Mouse (Mus musculus) hematopoietic stem cell, adult 5-6 weeks (primary cell): ENCODE data around the gene Tmem179b. TPM values are rescaled to one million over a fixed set of nuclear protein-coding genes. Genes with fewer than 3 reads are reported as not detected.
A peak's percentile ranks its signal among the peaks of the same experiment; 100 is the strongest.

Experiments
- ATAC-seq, 2 experiments: fragments of 125-278 bp in 1 of 2; replicated peaks in 1 of 2; 2 replicates each; pipeline ENCODE4 v1.8.0; 2016 to 2017; ENCODE audit warnings: inconsistent platforms in 2 of 2, mild to moderate bottlenecking in 2 of 2, moderate number of reproducible peaks in 2 of 2, low read depth in 1 of 2, moderate TSS enrichment in 1 of 2; ENCODE audit not compliant: low FRiP score in 2 of 2, poor library complexity in 2 of 2, severe bottlenecking in 2 of 2, insufficient read depth in 1 of 2, low TSS enrichment in 1 of 2
- total RNA-seq: library from RNA; stranded (forward); fragments of 172-1452, 232-1000 nt; gene quantifications from 2 replicates; pipeline ENCODE4 v1.2.3, GENCODE M21; 2017

Tmem179b gene
- total RNA-seq, 1 experiment from 2014 or later = 65.5 TPM

DNA sequence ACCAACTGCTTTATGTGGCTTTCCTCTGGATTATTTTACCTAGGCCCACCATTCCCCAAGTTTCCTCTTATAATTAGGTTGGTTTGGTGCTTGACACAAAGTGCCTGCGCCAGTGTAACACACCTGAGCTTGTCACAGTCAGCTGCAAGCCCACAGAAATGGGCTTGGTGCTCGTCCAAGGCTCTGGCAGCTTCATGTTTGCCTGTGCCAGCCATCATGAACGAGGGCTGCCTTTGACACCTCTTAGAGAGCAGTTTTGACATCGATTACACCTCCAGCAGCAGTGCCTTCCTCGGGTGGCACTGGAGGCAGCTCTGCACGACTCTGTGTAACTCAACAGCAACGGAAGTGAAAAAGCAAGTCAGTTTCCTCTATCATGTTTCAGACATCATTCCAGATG is 15.9 kb upstream of the Tmem179b start:
- no peak for ATAC-seq

GRCm38 (mm10) chr19:8789171-8789570 is 14.9 kb upstream of the Tmem179b start:
- ATAC-seq = no peak

GRCm38 (mm10) chr19:8788521-8788920 is 14.3 kb upstream of the Tmem179b start:
- ATAC-seq = no peak

GRCm38 (mm10) chr19:8786008-8786781 is 11.9 kb upstream of the Tmem179b start, which contains the start of gene Taf6l:
TSS of gene Taf6l (minus strand) at chr19:8786417.
- peak; percentile 98 to 99 for ATAC-seq

DNA sequence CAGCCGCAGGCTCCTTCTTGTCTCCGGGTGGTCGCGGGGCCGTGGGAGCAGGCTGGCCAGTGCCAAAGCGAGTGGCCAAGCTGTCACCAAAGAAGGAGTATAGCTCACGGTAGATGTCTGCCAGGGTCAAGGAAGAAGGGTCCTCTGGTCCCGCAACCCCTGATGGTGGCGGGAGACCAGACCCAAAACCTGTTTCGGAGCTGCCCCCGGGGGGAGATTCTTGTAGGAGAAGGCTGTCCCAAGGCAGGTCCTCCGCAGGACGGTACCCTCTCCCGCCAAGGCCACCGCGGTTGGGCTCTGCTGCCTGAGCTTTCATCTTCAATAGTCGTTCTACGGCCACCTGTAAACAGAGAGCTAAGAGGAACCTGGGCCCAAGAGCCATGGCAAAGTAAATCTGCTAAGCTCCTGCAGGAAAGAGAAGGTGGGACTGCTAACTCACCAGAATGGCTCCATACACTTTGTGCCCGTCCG is 719 bp upstream of the Tmem179b start:
- no peak for ATAC-seq

DNA sequence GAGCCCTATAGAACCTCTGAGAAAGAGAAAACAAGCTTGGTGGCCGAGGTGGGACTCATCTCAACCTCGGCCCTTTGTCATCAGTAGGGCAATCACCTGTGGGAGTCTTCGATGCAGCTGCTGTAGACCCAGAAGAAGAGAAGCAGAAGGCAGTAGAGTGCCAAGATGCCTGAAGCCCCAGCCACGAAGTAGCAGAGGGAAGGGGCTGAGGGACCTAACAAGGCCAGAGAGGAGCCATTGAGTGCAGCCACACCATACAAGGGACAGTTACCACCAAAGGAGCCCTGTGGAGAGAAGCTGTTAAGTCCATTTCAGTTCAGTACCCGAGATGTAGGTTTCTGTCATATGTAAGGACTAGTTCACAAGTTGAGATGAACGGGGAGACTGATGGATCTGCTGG is 858 bp downstream of the Tmem179b start:
- no peak for ATAC-seq

DNA sequence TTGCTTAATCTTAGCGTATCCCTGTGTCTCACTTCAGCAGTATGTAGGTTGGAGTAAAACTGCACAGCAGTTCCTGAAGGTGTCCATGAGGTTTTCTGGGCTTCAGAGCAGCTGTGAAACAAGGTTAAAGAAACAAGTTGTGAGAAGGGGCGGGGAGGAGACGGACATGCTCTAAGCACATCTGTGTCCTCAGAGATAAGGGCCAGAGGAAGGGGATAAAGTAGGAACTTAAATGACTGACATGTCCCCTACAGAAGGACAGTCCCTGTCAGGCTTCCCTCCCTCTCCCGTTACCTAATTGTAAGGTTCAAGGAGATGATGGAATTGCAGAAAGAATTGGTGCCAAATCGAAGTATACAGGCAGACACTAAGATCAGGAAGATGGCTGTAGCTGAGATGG is 1.3 kb downstream of the Tmem179b start:
- ATAC-seq = no peak

DNA sequence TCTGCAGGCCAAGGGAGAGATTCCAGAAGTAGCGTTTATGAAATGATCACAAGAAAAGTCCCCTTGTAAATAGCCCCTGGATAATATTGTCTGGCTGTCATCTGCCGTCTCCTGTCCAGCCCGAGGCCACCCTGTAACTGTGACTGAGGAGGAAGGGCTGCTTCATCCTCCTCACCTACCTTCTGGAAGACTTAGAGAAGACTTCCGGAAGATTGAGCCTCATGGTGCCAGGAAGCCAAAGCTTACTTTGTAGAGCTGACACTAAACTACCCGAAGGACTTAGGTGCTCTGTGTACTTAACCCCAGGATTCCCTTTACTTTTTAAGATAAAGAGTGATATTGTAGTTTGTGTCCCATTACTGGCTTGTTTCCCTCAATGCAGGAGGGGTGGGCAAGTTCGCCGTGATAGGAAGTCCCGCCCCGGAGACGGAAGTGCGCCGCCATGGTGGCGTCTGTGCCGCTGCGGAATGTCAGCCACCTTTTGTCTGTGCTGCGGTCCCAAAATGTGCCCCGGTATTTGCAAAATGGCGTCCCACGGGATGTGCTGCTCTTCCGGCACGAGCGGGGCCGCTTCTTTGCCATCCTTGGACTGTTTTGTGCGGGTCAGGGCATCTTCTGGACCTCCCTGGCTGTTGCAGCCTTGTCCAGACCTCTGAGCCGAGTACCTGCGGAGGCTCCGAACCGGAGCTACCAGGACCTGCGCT is 3.5 kb downstream of the Tmem179b start, which contains the start of gene Tmem223:
Tmem223 (plus strand) TSS at position 430 of the 704 bp plus-strand sequence.
- ATAC-seq = peak; percentile 55 to 70

- ATAC-seq = no peak
These were observed 8.7 kb downstream of the Tmem179b start for GRCm38 (mm10) chr19:8765562-8765961.

- ATAC-seq = no peak
These were observed 11.0 kb downstream of the Tmem179b start for GRCm38 (mm10) chr19:8763276-8763675.

- ATAC-seq = no peak
These were observed 13.5 kb downstream of the Tmem179b start for GRCm38 (mm10) chr19:8760757-8761156.

GRCm38 (mm10) chr19:8758899-8759298 is 15.4 kb downstream of the Tmem179b start:
- no peak for ATAC-seq

DNA sequence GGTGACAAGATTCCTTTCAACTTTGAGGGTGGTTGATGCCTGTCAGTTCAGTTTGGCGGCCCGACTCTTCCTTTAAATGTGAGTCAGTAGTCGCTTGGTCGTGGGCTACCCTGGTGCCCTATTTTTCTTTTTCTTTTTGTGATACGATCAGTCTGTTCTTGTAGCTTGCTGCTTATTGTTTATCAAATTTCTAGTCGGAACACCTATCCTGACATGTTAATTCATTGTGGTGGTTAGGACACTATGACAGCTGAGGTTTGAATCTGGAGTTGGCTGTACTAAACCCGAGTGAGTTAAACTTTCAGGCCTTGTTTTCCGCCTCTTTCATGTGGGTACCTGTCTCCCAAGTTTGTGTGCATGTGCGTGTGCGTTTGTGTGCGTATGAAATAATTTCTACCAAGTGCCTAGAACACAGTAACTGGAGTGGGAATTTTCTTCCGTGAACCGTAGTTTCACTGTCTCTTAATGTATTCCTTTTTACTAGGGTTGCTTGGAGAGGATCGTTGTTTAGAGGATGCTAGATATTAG is 16.7 kb downstream of the Tmem179b start:
- no peak for ATAC-seq

DNA sequence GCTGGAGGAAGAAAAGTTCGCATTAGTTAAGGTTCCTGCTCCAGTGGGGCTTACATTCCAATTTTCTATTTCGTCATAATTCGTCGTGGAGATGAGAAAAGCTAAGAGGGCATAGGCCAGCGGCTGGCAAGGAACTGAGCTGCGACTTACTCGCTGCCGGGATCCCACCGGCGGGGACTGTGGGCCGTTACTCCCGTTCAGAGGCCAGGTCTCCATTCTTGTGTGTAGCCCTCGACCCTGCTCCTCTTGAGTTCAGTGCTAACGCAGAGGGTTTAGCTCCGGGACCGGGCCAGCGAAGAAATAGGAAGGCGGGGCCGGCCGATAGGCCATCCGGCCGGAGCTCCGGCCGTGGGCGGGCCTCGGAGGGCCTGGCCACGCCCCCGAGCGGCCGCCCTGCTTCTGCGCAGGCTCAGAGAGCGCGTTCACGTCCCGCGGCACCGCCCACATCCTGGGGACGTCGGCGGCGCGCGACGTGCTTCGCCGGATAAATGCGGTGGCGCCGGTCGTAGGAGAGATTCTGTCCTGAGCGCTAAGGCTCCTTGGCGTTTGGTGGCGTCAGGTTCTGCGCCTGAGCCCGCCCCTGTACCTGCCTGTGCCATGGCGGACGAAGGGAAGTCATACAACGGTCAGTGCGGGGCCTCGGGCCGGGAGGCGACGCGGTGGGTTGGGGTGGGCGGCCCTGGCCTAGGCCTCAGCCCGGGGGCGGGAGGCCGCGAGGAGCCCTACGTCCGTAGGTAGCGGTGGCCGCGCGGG is 17.5 kb downstream of the Tmem179b start, which contains the start of gene Nxf1:
Nxf1 (plus strand) TSS at position 439 of the 753 bp plus-strand sequence.
- ATAC-seq = peak; percentile 74 to 94

GRCm38 (mm10) chr19:8755652-8756051 is 18.6 kb downstream of the Tmem179b start:
- ATAC-seq = no peak

DNA sequence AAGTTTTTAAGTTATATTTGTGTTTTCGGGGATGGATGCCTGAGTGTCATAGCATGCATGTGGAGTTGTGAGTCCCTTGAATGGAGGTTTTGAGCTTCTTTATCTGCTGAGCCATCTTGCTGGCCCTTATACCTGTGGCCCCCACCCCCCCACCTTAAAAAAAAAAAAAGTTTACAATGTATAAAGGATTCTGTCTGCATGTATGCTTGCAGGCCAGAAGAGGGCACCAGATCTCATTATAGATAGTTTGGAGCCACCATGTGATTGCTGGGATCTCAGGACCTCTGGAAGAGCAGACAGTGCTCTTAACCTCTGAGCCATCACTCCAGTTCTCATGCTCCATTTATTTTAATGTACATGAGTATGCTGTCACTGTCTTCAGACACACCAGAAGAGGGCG is 26.9 kb downstream of the Tmem179b start:
- ATAC-seq = no peak

- no peak for ATAC-seq
These were observed 28.9 kb downstream of the Tmem179b start for GRCm38 (mm10) chr19:8745382-8745781.
